Mouse (Mus musculus): ENCODE measurements around the gene Tifa.

DNA sequence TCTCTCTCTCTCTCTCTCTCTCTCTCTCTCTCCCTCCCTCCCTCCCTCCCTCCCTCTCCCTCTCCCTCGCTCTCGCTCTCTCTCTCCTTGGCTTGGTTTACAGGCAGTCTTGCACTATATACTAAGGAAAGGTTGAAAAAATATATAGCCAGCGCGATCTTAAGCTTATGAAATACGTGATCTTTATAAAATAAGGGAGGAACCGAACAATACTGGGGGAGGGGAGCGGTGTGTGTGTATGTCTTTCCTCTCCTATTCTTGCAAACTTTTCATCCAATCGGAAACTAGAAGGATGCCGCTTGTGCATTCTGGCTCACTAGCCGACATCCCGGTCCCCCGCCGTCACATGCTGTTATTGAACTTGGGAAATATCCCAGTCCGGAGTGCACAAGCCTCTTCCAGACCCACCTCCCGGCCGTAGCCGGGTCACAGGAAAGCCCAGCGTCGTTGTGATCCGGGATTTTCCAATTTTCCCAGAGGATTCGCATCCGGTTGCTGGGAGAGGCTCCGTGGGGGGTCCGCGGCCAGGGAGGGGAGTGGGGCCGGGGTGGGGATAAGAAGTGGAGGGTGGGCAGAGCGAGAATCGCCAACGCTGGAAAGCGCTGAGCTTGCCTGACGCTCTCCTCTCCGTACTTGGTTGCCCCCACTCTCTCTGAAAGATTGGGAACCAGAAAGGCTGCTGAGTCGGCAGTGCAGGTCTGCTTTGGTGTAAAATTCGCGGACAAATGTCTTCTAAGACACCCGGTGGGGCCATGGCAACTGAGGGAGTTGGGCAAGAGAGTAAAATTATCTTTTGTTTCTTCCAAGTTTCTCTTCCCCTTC is 840 bp downstream of the Tifa start:
- TF ChIP-seq CTCF (IDR thresholded peaks at IDR 0.05; ENCODE audit: borderline replicate concordance, insufficient read depth, low read length) (no peak), POLR2A (IDR thresholded peaks at IDR 0.05; ENCODE audit: low read depth, low read length) (no peak)

All from embryonic fibroblast, embryonic 13.5 days (primary cell).